Mouse (Mus musculus): ENCODE measurements at regions not wholly inside any gene's neighbourhood (a gene's known extent, or its start where the extent isn't known, plus 50 kb on each side); places are given as distances from the start of the nearest gene placed in this dataset.

GRCm38 (mm10) chr3:81701974-81702697, 230.3 kb upstream of the Ctso start:
- TF ChIP-seq POLR2A (IDR thresholded peaks at IDR 0.05; ENCODE audit: low read depth, low read length) (no peak), CTCF (IDR thresholded peaks at IDR 0.05; ENCODE audit: borderline replicate concordance, insufficient read depth, low read length) (no peak)
- Histone ChIP-seq H3K27ac (ENCODE audit: insufficient read depth, low read length) (no peak overlapping the region), H3K4me3 (ENCODE audit: insufficient read depth, low read length) (no peak overlapping the region), H3K4me1 (ENCODE audit: control insufficient read depth, insufficient read depth, low read length) (no peaks in the 10 kb centered on the region)

GRCm38 (mm10) chr3:81718911-81719310, 213.5 kb upstream of the Ctso start:
- no peak overlapping the region for H3K4me3 ChIP-seq (ENCODE audit: insufficient read depth, low read length)
- no peak overlapping the region for H3K27ac ChIP-seq (ENCODE audit: insufficient read depth, low read length)
- no peaks in the 10 kb centered on the region for H3K4me1 ChIP-seq (ENCODE audit: control insufficient read depth, insufficient read depth, low read length)
- TF ChIP-seq POLR2A (IDR thresholded peaks at IDR 0.05; ENCODE audit: low read depth, low read length) (no peak), CTCF (IDR thresholded peaks at IDR 0.05; ENCODE audit: borderline replicate concordance, insufficient read depth, low read length) (no peak)

- Histone ChIP-seq H3K4me1 (ENCODE audit: control insufficient read depth, insufficient read depth, low read length) (no peaks in the 10 kb centered on the region), H3K4me3 (ENCODE audit: insufficient read depth, low read length) (no peak overlapping the region), H3K27ac (ENCODE audit: insufficient read depth, low read length) (no peak overlapping the region)
- no peak for TF ChIP-seq POLR2A (IDR thresholded peaks at IDR 0.05; ENCODE audit: low read depth, low read length)
- TF ChIP-seq CTCF (IDR thresholded peaks at IDR 0.05; ENCODE audit: borderline replicate concordance, insufficient read depth, low read length) = no peak
Observed at GRCm38 (mm10) chr3:81735463-81735862, 196.9 kb upstream of the Ctso start.

GRCm38 (mm10) chr3:81736838-81737237, 195.6 kb upstream of the Ctso start:
- TF ChIP-seq POLR2A (IDR thresholded peaks at IDR 0.05; ENCODE audit: low read depth, low read length) (no peak), CTCF (IDR thresholded peaks at IDR 0.05; ENCODE audit: borderline replicate concordance, insufficient read depth, low read length) (no peak)
- Histone ChIP-seq H3K27ac (ENCODE audit: insufficient read depth, low read length) (no peak overlapping the region), H3K4me3 (ENCODE audit: insufficient read depth, low read length) (no peak overlapping the region), H3K4me1 (ENCODE audit: control insufficient read depth, insufficient read depth, low read length) (no peaks in the 10 kb centered on the region)

- Histone ChIP-seq H3K4me1 (ENCODE audit: control insufficient read depth, insufficient read depth, low read length) (no peaks in the 10 kb centered on the region), H3K27ac (ENCODE audit: insufficient read depth, low read length) (no peak overlapping the region), H3K4me3 (ENCODE audit: insufficient read depth, low read length) (no peak overlapping the region)
- TF ChIP-seq POLR2A (IDR thresholded peaks at IDR 0.05; ENCODE audit: low read depth, low read length) (no peak), CTCF (IDR thresholded peaks at IDR 0.05; ENCODE audit: borderline replicate concordance, insufficient read depth, low read length) (no peak)
Observed at GRCm38 (mm10) chr3:81742124-81742523, 190.3 kb upstream of the Ctso start.

GRCm38 (mm10) chr3:81750164-81750563, 182.2 kb upstream of the Ctso start:
- Histone ChIP-seq H3K4me3 (ENCODE audit: insufficient read depth, low read length) (no peak overlapping the region), H3K27ac (ENCODE audit: insufficient read depth, low read length) (no peak overlapping the region), H3K4me1 (ENCODE audit: control insufficient read depth, insufficient read depth, low read length) (no peaks in the 10 kb centered on the region; the same call in 1 of the 2 replicates)
- TF ChIP-seq POLR2A (IDR thresholded peaks at IDR 0.05; ENCODE audit: low read depth, low read length) = no peak
- no peak for TF ChIP-seq CTCF (IDR thresholded peaks at IDR 0.05; ENCODE audit: borderline replicate concordance, insufficient read depth, low read length)

- no peak for TF ChIP-seq CTCF (IDR thresholded peaks at IDR 0.05; ENCODE audit: borderline replicate concordance, insufficient read depth, low read length)
- no peak for TF ChIP-seq POLR2A (IDR thresholded peaks at IDR 0.05; ENCODE audit: low read depth, low read length)
- Histone ChIP-seq H3K4me1 (ENCODE audit: control insufficient read depth, insufficient read depth, low read length) (no peaks in the 10 kb centered on the region; the same call in 1 of the 2 replicates), H3K4me3 (ENCODE audit: insufficient read depth, low read length) (no peak overlapping the region), H3K27ac (ENCODE audit: insufficient read depth, low read length) (no peak overlapping the region)
Observed at GRCm38 (mm10) chr3:81752955-81753354, 179.4 kb upstream of the Ctso start.

GRCm38 (mm10) chr3:81760383-81760782, 172.0 kb upstream of the Ctso start:
- TF ChIP-seq POLR2A (IDR thresholded peaks at IDR 0.05; ENCODE audit: low read depth, low read length) (no peak), CTCF (IDR thresholded peaks at IDR 0.05; ENCODE audit: borderline replicate concordance, insufficient read depth, low read length) (no peak)
- Histone ChIP-seq H3K4me1 (ENCODE audit: control insufficient read depth, insufficient read depth, low read length) (no peaks in the 10 kb centered on the region), H3K4me3 (ENCODE audit: insufficient read depth, low read length) (no peak overlapping the region), H3K27ac (ENCODE audit: insufficient read depth, low read length) (no peak overlapping the region)

- H3K27ac ChIP-seq (ENCODE audit: insufficient read depth, low read length) = no peak overlapping the region
- no peak for TF ChIP-seq POLR2A (IDR thresholded peaks at IDR 0.05; ENCODE audit: low read depth, low read length)
- no peak for TF ChIP-seq CTCF (IDR thresholded peaks at IDR 0.05; ENCODE audit: borderline replicate concordance, insufficient read depth, low read length)
Observed at GRCm38 (mm10) chr3:81760914-81761313, 171.5 kb upstream of the Ctso start.

GRCm38 (mm10) chr3:81771812-81772211, 160.6 kb upstream of the Ctso start:
- H3K4me3 ChIP-seq (ENCODE audit: insufficient read depth, low read length) = no peak overlapping the region
- H3K4me1 ChIP-seq (ENCODE audit: control insufficient read depth, insufficient read depth, low read length) = no peaks in the 10 kb centered on the region
- H3K27ac ChIP-seq (ENCODE audit: insufficient read depth, low read length) = no peak overlapping the region
- no peak for TF ChIP-seq POLR2A (IDR thresholded peaks at IDR 0.05; ENCODE audit: low read depth, low read length)
- no peak for TF ChIP-seq CTCF (IDR thresholded peaks at IDR 0.05; ENCODE audit: borderline replicate concordance, insufficient read depth, low read length)

More at GRCm38 (mm10) chr3:81760914-81761313, 171.5 kb upstream of the Ctso start:
- Histone ChIP-seq H3K4me3 (ENCODE audit: insufficient read depth, low read length) (no peak overlapping the region), H3K4me1 (ENCODE audit: control insufficient read depth, insufficient read depth, low read length) (no peaks in the 10 kb centered on the region)

All from embryonic fibroblast, embryonic 13.5 days (primary cell).